Mouse (Mus musculus): Measurements from ENCODE around the gene Kif13a.
A peak's percentile ranks its signal among the peaks of the same experiment; 100 is the strongest.

The Kif13a gene

GRCm38 (mm10) chr13:46929719-46930658 is at the start of gene Kif13a:
Kif13a (minus strand) TSS chr13:46929867.
- peak; percentile 81 for DNase-seq (ENCODE audit: low read depth)

- no peak for DNase-seq (ENCODE audit: low read depth)
Observed at GRCm38 (mm10) chr13:46976532-46976931, 46.9 kb upstream of the Kif13a start.

- DNase-seq (ENCODE audit: low read depth), result no peak
Observed at GRCm38 (mm10) chr13:46975930-46976329, 46.3 kb upstream of the Kif13a start.

DNA sequence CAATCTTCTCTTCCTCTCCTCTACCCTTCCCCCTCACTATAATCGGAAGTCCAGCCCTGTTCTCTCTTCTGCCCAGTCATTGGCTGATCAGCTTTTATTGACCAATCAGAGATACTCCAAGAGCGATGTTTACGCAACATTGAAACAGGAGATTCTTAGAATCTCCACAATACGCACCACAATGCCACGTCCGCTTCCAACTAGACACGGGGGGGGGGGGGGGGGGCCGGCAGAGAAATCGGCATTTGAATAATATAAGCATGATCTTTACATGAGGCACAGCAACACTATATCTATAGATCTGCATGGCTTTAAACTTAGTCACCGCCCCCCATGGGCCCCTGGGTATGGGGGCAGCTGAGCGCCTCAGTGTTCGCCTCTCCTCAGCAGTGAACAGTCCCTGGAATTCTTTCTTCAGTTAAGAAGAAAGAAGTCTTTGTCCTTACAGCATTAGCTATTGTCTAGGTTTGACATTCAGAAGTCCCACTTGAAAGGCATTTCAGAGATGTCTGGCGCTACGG is 45.4 kb upstream of the Kif13a start:
- DNase-seq (ENCODE audit: low read depth), result no peak

- no peak for DNase-seq (ENCODE audit: low read depth)
Observed at GRCm38 (mm10) chr13:46970286-46970945, 40.7 kb upstream of the Kif13a start.

DNA sequence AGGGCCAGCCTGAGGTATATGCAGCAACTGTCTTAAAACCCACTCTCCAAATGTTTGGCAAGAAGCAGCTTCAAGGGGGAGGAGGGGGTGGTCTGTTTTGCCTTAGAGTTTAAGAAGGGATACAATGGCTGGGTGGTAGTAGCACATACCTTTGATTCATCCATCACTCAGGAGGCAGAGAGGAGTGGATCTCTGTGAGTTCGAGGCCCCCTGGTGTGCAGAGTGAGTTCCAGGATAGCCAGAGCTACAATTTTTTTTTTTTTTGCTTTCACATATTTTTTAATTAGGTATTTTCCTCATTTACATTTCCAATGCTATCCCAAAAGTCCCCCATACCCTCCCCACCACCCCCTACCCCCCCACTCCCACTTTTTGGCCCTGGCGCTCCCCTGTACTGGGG is 39.0 kb upstream of the Kif13a start:
- DNase-seq (ENCODE audit: low read depth), result no peak

DNA sequence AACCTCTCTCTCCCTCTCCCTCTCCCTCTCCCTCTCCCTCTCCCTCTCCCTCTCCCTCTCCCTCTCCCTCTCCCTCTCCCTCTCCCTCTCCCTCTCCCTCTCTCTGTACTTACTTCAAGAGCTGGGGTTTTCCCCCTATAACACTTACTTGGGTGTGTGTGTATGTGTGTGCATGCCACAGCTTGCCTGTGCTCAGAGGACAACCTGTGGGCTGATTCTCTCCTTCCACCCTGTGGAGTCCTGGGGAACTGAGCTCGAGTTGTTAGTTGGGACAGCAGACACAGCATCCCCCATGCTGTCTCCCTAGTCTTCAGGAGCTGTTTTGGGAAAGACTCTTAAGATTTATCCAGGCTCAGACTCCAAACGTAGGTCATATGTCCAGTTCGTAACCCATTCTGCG is 37.6 kb upstream of the Kif13a start:
- DNase-seq (ENCODE audit: low read depth), result no peak

DNA sequence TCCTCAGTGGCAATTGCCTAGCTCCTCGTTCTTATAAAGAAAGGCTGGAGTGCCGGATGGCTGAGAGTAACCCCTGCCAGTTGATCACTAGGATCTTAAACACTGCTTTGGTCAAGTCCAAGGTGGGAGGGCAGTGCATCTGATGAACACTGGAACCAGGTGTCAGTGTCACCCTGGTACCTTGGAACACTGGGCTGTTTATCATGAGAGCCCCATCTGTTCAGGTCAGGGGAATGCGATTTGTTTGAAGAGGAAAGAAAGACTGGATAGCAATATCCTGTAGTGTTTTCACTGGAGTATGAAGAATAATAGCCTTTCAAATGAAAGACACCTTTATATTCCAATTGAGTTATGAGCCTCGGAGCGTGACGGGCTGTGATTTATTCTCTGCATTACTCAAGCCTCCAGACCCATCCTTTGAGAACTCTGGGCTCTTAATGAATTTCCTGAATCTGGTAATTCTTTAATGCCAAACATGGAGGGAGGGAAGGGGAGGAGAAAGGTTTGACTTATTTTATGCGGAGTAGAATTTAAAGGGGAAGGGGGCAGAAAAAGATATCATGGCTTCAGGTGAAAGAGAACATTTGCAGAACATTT is 31.3 kb upstream of the Kif13a start:
- DNase-seq (ENCODE audit: low read depth), result no peak

GRCm38 (mm10) chr13:46959139-46959538 is 29.5 kb upstream of the Kif13a start:
- DNase-seq (ENCODE audit: low read depth), result no peak

DNA sequence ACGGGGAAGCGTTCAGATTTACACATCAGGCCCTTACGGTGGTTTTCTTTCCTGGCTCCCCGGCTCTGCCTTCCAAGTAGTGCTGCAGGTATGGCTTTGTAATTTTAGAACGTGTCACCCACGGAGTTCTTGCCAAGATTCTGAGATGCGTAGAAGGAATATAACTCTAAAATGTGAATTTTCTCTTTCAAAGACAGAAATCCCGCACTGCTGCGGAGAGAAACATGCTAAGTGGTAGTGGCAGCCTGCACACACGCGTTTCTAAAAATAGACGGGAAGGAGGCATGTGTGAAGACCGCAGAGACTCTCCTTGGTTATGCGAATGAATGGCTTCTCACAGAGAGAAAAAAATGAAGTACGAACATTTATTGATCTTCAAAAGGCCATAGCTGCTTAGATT is 21.5 kb upstream of the Kif13a start:
- no peak for DNase-seq (ENCODE audit: low read depth)

DNA sequence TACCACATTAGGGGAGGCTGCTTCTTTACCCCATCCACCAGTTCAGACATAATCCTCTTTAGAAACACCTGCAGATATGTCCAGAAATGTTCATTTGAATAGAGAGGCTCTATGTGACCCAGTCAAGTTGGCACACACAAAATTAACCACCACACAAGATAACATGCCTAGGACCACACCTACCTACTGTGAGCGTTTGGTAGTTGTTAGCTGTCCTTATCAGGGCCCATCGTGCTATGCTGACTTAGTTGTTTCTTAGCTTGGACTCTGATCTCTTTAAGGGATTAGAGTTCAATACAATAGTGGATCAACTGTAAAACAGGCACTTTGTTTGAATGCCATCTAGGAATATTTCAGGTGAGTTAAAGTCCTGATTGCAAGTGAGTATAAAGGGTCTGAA is 20.1 kb upstream of the Kif13a start:
- DNase-seq (ENCODE audit: low read depth), result no peak

- no peak for DNase-seq (ENCODE audit: low read depth)
Observed at GRCm38 (mm10) chr13:46948027-46948426, 18.4 kb upstream of the Kif13a start.

DNA sequence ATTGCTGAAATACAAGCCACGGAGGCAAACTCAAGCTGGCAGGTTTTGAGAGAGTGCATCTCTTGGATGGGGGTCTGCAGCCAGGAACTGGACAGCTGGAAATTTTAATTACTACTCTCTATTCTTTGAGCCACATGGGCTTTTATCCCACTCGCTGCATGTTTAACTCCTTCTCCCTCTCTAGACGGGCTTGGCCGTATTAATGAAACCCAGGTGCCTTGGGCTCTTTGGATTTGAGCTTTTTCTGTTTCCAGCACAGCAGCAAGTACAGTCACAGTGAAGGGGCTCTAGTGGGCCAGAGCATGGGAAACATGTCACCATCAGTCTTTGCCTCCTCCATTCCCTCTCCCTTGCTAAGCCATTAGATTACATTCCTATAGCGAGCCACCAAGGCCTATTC is 16.4 kb upstream of the Kif13a start:
- no peak for DNase-seq (ENCODE audit: low read depth)

GRCm38 (mm10) chr13:46945256-46945655 is 15.6 kb upstream of the Kif13a start:
- no peak for DNase-seq (ENCODE audit: low read depth)

DNA sequence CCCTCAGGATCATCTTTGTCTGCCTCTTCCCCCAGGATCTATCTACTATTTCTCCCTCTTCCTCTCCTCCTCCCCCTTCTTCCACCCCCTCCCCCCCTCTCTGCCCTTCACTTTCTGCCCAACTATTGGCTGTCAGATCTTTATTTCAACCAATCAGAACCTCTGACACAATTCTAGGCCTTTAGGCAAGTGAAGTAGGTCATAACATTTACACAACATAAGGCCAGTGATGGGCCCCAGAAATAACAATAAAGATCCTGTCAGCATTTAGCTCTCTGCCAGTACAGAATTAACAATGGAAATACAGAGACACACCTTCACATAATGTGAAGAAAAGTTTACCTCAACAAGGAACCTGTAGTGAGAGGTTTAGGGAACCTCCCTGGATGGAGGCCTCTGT is 13.6 kb upstream of the Kif13a start:
- no peak for DNase-seq (ENCODE audit: low read depth)

DNA sequence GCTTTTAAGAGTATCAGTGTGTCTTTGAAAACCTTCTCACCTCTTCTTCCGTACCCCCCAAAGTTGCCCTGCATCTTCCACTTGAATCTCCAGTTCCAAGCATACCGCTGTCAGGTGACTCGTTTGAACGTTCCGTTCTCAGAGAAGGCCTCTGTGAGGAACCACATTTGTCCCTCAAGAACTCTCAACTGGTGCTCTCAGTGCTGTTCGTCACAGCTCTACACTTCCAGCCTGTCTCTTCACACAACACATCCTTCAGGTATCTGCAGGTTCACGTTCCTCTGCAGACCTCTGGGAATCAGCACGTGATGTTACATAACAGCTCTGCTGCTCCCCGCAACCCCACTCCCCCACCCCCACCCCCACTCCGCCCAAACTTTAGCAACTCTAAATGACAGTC is 4.4 kb upstream of the Kif13a start:
- DNase-seq (ENCODE audit: low read depth), result no peak

- no peak for DNase-seq (ENCODE audit: low read depth)
Observed at GRCm38 (mm10) chr13:46932846-46933245, 3.2 kb upstream of the Kif13a start.

DNA sequence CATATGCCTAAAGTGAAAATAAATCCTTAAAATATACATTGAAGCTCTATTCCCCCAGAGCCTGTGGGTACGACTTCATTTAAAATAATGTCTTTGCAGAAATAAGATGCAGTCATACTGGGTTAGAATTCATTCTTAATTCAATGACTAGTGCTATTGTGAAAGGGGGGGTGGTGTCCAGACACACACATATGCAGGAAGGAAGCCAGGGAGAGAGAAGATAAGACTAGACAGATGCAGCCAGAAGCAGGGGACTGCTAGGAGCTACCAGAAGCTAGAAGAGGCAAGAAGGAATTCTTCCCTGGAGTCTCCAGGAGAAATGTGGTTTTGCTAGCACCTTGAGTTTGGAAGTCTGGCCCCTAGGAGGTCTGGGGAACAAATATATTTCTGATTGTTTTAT is 2.4 kb upstream of the Kif13a start:
- DNase-seq (ENCODE audit: low read depth), result no peak

GRCm38 (mm10) chr13:46930659-46931046 is 986 bp upstream of the Kif13a start:
- no peak for DNase-seq (ENCODE audit: low read depth)

GRCm38 (mm10) chr13:46928961-46929691 is 541 bp downstream of the Kif13a start:
- no peak for DNase-seq (ENCODE audit: low read depth)

GRCm38 (mm10) chr13:46928404-46928803 is 1.3 kb downstream of the Kif13a start:
- DNase-seq (ENCODE audit: low read depth), result no peak

- DNase-seq (ENCODE audit: low read depth), result no peak
Observed at GRCm38 (mm10) chr13:46925671-46926070, 4.0 kb downstream of the Kif13a start.
